Comparison of ENCODE assay signal across 8 mouse cellular contexts in genomic region chr1:134513312-134513860, GRCm38 (mm10). TPM values are rescaled to one million over a fixed set of nuclear protein-coding genes. Genes with fewer than 3 reads are reported as not detected.
DNase-seq lines count a peak whose midpoint lies in the region; ATAC-seq and TF ChIP-seq lines count a peak whose summit lies in the region.

No protein-coding gene starts in this region.

- H3K4me1 ChIP-seq in embryonic facial prominence, embryonic 13.5 days: peaks cover 35% of the 10 kb centered on the region
- H3K4me1 ChIP-seq in midbrain, embryonic 16.5 days (ENCODE audit: control insufficient read depth, insufficient read depth, low read length): no peaks in the 10 kb centered on the region; the same call in 1 of the 2 replicates

- H3K9me3 ChIP-seq in embryonic facial prominence, embryonic 13.5 days: no peaks in the 10 kb centered on the region
- no peaks in the 10 kb centered on the region for H3K9me3 ChIP-seq in midbrain, embryonic 16.5 days (replicated peaks; ENCODE audit: control insufficient read depth, low read length, poor library complexity, severe bottlenecking)

- peak overlapping the region; percentile 43 for H3K4me3 ChIP-seq in layer of hippocampus, adult 2 months
- peak overlapping the region; percentile 43 for H3K4me3 ChIP-seq in embryonic facial prominence, embryonic 13.5 days
- H3K4me3 ChIP-seq in midbrain, embryonic 16.5 days (ENCODE audit: low read depth, low read length): peak overlapping the region; percentile 29

- H3K4me2 ChIP-seq in embryonic facial prominence, embryonic 13.5 days: peak overlapping the region; percentile 76
- peak overlapping the region; percentile 60 for H3K4me2 ChIP-seq in midbrain, embryonic 16.5 days (ENCODE audit: low read length)

- peaks cover 7% of the 10 kb centered on the region for H3K36me3 ChIP-seq in embryonic facial prominence, embryonic 13.5 days
- H3K36me3 ChIP-seq in midbrain, embryonic 16.5 days (ENCODE audit: control insufficient read depth, insufficient read depth, low read length): peaks cover 3% of the 10 kb centered on the region; the same call in 1 of the 2 replicates

- no peak for DNase-seq in layer of hippocampus, adult 2 months (ENCODE audit: low spot score in 2 of 2)
- DNase-seq in layer of hippocampus, postnatal 14 days (ENCODE audit: low spot score in 2 of 2): no peak
- DNase-seq in liver: peak; percentile 23
- no peak for DNase-seq in c-Kit-positive CD71-positive TER-119-positive erythroid progenitor cells, embryonic 14.5 days (ENCODE audit: low spot score)

- TF ChIP-seq CTCF in layer of hippocampus, adult 2 months (conservative IDR thresholded peaks at IDR 0.05): no peak

- H3K9ac ChIP-seq in embryonic facial prominence, embryonic 13.5 days: peak overlapping the region; percentile 54
- H3K9ac ChIP-seq in midbrain, embryonic 16.5 days (ENCODE audit: low read depth, low read length): peak overlapping the region; percentile 49

- ATAC-seq in embryonic facial prominence, embryonic 13.5 days (ENCODE audit: insufficient number of reproducible peaks, insufficient read depth, low FRiP score, low TSS enrichment, low read depth): no peak; the same call in 1 of the 2 replicates
- ATAC-seq in hematopoietic stem cell, adult 5-6 weeks (replicated peaks in 1 of 2; ENCODE audit: insufficient read depth in 1 of 2, low FRiP score in 2 of 2, low TSS enrichment in 1 of 2, low read depth in 1 of 2, poor library complexity in 2 of 2, severe bottlenecking in 2 of 2): peak; percentile 47 to 58; a peak in 3 of 4 replicates
- no peak for ATAC-seq in midbrain, embryonic 16.5 days
- ATAC-seq in frontal cortex, adult (ENCODE audit: low TSS enrichment): no peak

- H3K27ac ChIP-seq in layer of hippocampus, adult 2 months: no peak overlapping the region
- H3K27ac ChIP-seq in embryonic facial prominence, embryonic 13.5 days: no peak overlapping the region; the same call in 1 of the 2 replicates
- no peak overlapping the region for H3K27ac ChIP-seq in midbrain, embryonic 16.5 days (ENCODE audit: low read length)

- 2% methylated on average over 38 of the region's 38 CpGs for WGBS in embryonic facial prominence, embryonic 13.5 days
- WGBS in midbrain, embryonic 16.5 days: 1% methylated on average over 37 of the region's 38 CpGs

- H3K27me3 ChIP-seq in embryonic facial prominence, embryonic 13.5 days: peaks cover 38% of the 10 kb centered on the region
- H3K27me3 ChIP-seq in midbrain, embryonic 16.5 days (ENCODE audit: control insufficient read depth, insufficient read depth, low read depth, low read length): 0 out of 2 replicates have a peak, but pooled peaks cover 2% of the 10 kb centered on the region

RNA-seq across cellular contexts. Expression of gene Rabif, which starts 18.9 kb away (rescaled TPM):
- total RNA-seq in layer of hippocampus, adult 2 months (2021): 10 to 100 TPM; 22.3 to 23.6 TPM
- 10 to 100 TPM; 26.7 to 27.8 TPM for total RNA-seq in layer of hippocampus, postnatal 14 days (2021)
- polyA plus RNA-seq in embryonic facial prominence, embryonic 13.5 days (2015; fragmentation: Nextera tagmentation; extraction: Ambion mirVana): 41.1 and 41.6 TPM in 2 replicates
- 20.3 and 22.4 TPM in 2 replicates for total RNA-seq in hematopoietic stem cell, adult 5-6 weeks (2017)
- polyA plus RNA-seq in midbrain, embryonic 16.5 days (2015; fragmentation: Nextera tagmentation; extraction: Ambion mirVana): 73.3 and 78.5 TPM in 2 replicates

RNA-seq across cellular contexts. Expression of gene Mgat4e, which starts 36.1 kb away (rescaled TPM):
- not detected for total RNA-seq in layer of hippocampus, adult 2 months (2021)
- under 1 TPM in 1 of 2 experiments, not detected in 1; 0.38 TPM for total RNA-seq in layer of hippocampus, postnatal 14 days (2021)
- polyA plus RNA-seq in embryonic facial prominence, embryonic 13.5 days (2015; fragmentation: Nextera tagmentation; extraction: Ambion mirVana): not detected in 2 replicates
- total RNA-seq in hematopoietic stem cell, adult 5-6 weeks (2017): 0.60 TPM in 1 of 2 replicates, not detected in the other
- polyA plus RNA-seq in midbrain, embryonic 16.5 days (2015; fragmentation: Nextera tagmentation; extraction: Ambion mirVana): not detected in 2 replicates

RNA-seq across cellular contexts. Expression of gene Kdm5b, which starts 46.6 kb away (rescaled TPM):
- 10 to 100 TPM; 69.1 to 72.6 TPM for total RNA-seq in layer of hippocampus, adult 2 months (2021)
- total RNA-seq in layer of hippocampus, postnatal 14 days (2021): 10 to 100 TPM; 69.7 to 74.6 TPM
- polyA plus RNA-seq in embryonic facial prominence, embryonic 13.5 days (2015; fragmentation: Nextera tagmentation; extraction: Ambion mirVana): 88.9 and 93.9 TPM in 2 replicates
- total RNA-seq in hematopoietic stem cell, adult 5-6 weeks (2017): 38.2 and 57.5 TPM in 2 replicates
- polyA plus RNA-seq in midbrain, embryonic 16.5 days (2015; fragmentation: Nextera tagmentation; extraction: Ambion mirVana): 66.5 and 78.9 TPM in 2 replicates

RNA-seq across cellular contexts. Expression of gene Klhl12, which starts 58.1 kb away (rescaled TPM):
- total RNA-seq in layer of hippocampus, adult 2 months (2021): 10 to 100 TPM; 43.5 to 44.4 TPM
- 10 to 100 TPM; 37.2 to 41.5 TPM for total RNA-seq in layer of hippocampus, postnatal 14 days (2021)
- polyA plus RNA-seq in embryonic facial prominence, embryonic 13.5 days (2015; fragmentation: Nextera tagmentation; extraction: Ambion mirVana): 31.7 and 33.1 TPM in 2 replicates
- 21.6 and 29.2 TPM in 2 replicates for total RNA-seq in hematopoietic stem cell, adult 5-6 weeks (2017)
- 37.6 and 37.9 TPM in 2 replicates for polyA plus RNA-seq in midbrain, embryonic 16.5 days (2015; fragmentation: Nextera tagmentation; extraction: Ambion mirVana)

Comparison
In these comparisons a context has a peak if more than half of its experiments do, and no peak if none do; other contexts are left out.
1. ATAC-seq: peak in hematopoietic stem cell, adult 5-6 weeks (2 of 2); none in embryonic facial prominence, embryonic 13.5 days (single experiment), midbrain, embryonic 16.5 days (single experiment) and frontal cortex, adult (single experiment).
2. Peak in every context shown above with its lines, with median percentiles within 50 percentile points of each other: H3K4me3 ChIP-seq.